Mouse (Mus musculus) mouse embryonic stem cell (cell line): ENCODE measurements around the gene Znhit6.

Source experiments
- in situ Hi-C, 2 experiments: fragments of 300-500 bp; cut with MboI; formaldehyde crosslinking; loops; 1 replicate in 1 of 2; 3 replicates in 1 of 2; pipeline ENCODE4 v1.14.3; 2019 to 2020; ENCODE audit warnings: low sequenced_read_pairs in 2 of 2, low pct_unique_long_range_greater_than_20kb in 1 of 2, mixed read lengths in 1 of 2; ENCODE audit not compliant: unreplicated experiment in 1 of 2

Znhit6 gene

GRCm38 (mm10) chr3:145575743-145576481 lies at the start of gene Znhit6:
Gene Znhit6 (plus strand): TSS chr3:145576205.
- in situ Hi-C loops, result loop anchor here in 1 of 2 experiments (25.0 kb wide), 1 partner anchor 164 kb away; no protein-coding TSS in a partner anchor

GRCm38 (mm10) chr3:145537870-145538269 lies 38.1 kb upstream of the Znhit6 start:
- in situ Hi-C loops, result no loop called here

- in situ Hi-C loops, result no loop called here
These were observed 27.3 kb upstream of the Znhit6 start for GRCm38 (mm10) chr3:145548441-145549415.

- in situ Hi-C loops, result no loop called here
These were observed 25.8 kb upstream of the Znhit6 start for GRCm38 (mm10) chr3:145550216-145550615.

GRCm38 (mm10) chr3:145554388-145554787 lies 21.6 kb upstream of the Znhit6 start:
- in situ Hi-C loops, result no loop called here

GRCm38 (mm10) chr3:145556206-145556605 lies 19.8 kb upstream of the Znhit6 start:
- in situ Hi-C loops, result no loop called here

GRCm38 (mm10) chr3:145559675-145560074 lies 16.3 kb upstream of the Znhit6 start:
- in situ Hi-C loops, result no loop called here

- in situ Hi-C loops, result no loop called here
These were observed 15.9 kb upstream of the Znhit6 start for GRCm38 (mm10) chr3:145560117-145560516.

- in situ Hi-C loops, result no loop called here
These were observed 1.5 kb upstream of the Znhit6 start for GRCm38 (mm10) chr3:145574468-145574867.

GRCm38 (mm10) chr3:145575340-145575739 lies 665 bp upstream of the Znhit6 start:
- in situ Hi-C loops, result loop anchor here in 1 of 2 experiments (25.0 kb wide), 1 partner anchor 163 kb away; no protein-coding TSS in a partner anchor

- in situ Hi-C loops, result loop anchor here in 1 of 2 experiments (25.0 kb wide), 1 partner anchor 164 kb away; no protein-coding TSS in a partner anchor
These were observed 447 bp downstream of the Znhit6 start for GRCm38 (mm10) chr3:145576482-145576822.

- in situ Hi-C loops, result loop anchor here in 1 of 2 experiments (25.0 kb wide), 1 partner anchor 165 kb away; no protein-coding TSS in a partner anchor
These were observed 871 bp downstream of the Znhit6 start for GRCm38 (mm10) chr3:145576876-145577275.

GRCm38 (mm10) chr3:145583043-145583442 lies 7.0 kb downstream of the Znhit6 start:
- in situ Hi-C loops, result loop anchor here in 1 of 2 experiments (25.0 kb wide), 1 partner anchor 171 kb away; no protein-coding TSS in a partner anchor

- in situ Hi-C loops, result loop anchor here in 1 of 2 experiments (25.0 kb wide), 1 partner anchor 171 kb away; no protein-coding TSS in a partner anchor
These were observed 7.7 kb downstream of the Znhit6 start for GRCm38 (mm10) chr3:145583522-145584200.

GRCm38 (mm10) chr3:145590562-145590961 lies 14.6 kb downstream of the Znhit6 start:
- in situ Hi-C loops, result loop anchor here in 1 of 2 experiments (25.0 kb wide), 1 partner anchor 178 kb away; no protein-coding TSS in a partner anchor

GRCm38 (mm10) chr3:145591841-145592542 lies 16.0 kb downstream of the Znhit6 start:
- in situ Hi-C loops, result loop anchor here in 1 of 2 experiments (25.0 kb wide), 1 partner anchor 180 kb away; no protein-coding TSS in a partner anchor

- in situ Hi-C loops, result loop anchor here in 1 of 2 experiments (25.0 kb wide), 1 partner anchor 183 kb away; no protein-coding TSS in a partner anchor
These were observed 19.3 kb downstream of the Znhit6 start for GRCm38 (mm10) chr3:145595354-145595753.
